Mouse (Mus musculus): ENCODE measurements at regions not wholly inside any gene's neighbourhood (a gene's known extent, or its start where the extent isn't known, plus 50 kb on each side); places are given as distances from the start of the nearest gene placed in this dataset.
A peak's percentile ranks its signal among the peaks of the same experiment; 100 is the strongest.

DNA sequence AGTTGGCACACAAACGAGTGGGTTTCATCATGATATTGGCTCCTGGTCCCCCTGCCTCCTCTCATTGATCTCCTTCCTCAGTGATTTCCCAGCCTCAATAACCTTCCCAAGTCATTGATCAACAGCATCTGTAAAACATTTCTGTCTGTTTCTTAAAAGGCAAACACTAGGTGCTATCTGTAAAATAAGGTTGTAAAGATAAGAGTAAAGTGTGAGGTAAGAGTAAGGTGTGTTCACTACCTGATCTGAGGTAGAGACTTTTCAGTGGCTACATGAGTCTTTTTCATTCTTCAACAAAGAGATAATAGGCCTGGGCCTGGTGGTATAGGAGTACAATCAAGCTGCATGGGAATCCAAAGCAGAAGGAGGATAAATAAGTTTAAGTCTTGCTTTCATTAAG, 55.7 kb downstream of the Plk2 start:
- no peak for DNase-seq

GRCm38 (mm10) chr13:110452009-110452525, 57.2 kb downstream of the Plk2 start:
- no peak for DNase-seq

DNA sequence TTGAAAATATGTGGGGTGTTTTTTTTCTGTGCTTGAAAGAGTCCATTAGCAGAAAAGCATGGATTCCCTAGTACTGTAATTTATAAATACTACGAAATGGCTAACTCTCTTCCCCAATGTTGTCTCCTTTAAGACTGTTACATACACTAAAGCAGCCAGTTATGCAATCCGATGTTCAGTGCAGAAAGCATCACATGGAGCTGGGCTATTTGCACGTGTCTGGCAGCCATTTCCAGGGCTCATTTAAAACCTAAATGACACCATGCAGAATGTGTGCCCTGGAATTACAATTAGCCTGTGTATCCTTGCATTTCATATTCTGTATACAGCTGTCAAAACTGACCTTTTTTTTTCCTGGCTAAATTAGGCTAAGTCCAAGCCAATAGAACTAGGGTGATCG, 60.2 kb downstream of the Plk2 start:
- peak in 1 of 2 experiments; percentile 17 for DNase-seq

DNA sequence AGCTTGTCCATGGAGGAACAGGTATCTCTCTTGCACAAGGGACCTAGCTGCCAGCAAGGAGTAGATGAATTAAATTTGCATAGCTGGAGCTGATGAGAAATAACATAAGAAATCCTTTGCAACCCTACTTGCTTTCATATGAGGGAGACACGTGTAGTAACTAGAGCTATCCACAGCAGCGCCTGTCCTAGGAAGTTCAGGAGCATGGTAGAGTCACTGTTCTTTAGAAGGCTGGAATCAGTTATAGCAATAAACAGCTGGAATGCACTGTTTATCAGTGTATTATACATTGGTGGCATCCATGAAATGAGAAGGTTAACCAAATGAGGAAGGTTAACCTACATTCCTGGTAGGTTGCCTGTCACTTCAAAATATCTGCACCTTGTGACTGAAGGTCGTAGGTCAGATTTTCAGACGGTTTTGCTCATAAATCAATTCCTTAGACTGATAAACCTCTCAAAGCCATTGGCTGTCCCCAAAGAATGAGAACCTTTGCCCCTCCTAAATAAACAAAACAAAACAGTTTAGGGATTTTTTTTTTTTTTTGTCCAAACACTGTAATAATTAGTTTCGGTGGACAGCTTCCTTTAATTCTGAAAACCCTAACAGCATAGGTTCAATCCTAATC, 60.8 kb downstream of the Plk2 start:
- DNase-seq: no peak

DNA sequence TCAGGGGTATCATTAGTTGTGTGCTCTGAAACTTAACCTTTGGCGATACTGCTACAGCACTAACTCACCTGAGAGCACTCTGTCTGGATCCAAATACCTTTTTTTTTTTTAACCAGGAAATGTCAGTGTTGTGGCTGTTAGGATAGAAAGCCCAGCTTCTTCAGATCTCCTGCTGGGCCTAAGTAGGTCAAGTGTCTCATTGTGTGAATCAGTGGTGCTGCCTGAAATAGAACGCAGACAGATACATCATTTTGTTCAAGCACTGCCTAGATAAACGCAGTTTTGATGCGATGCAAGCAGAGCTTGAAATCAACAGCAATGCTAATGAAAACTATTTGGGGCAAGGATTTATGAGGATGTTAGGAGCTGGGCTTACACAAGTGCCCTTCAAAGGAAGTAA, 63.9 kb downstream of the Plk2 start:
- DNase-seq: no peak

GRCm38 (mm10) chr13:110461581-110461980, 66.7 kb downstream of the Plk2 start:
- no peak for DNase-seq

DNA sequence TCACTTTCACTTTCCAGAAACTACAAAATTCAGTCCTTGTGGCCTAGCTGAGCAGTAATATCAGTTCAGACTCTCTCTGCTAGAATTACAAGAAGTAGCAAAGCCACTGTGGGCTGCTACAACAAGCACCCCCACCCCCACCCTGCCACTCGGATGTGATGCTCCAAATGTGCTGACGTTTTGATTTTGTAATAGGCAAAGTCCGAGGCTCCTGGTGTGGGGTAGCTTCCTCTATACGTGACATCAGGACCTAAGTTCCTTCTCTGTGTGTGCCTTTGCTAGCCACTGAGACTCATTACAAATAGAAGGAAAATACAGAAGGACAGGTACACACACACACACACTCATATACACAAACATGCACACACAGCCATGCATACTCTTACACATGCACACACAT, 76.7 kb downstream of the Plk2 start:
- DNase-seq: no peak

- no peak for DNase-seq
Observed at GRCm38 (mm10) chr13:110477709-110478108, 82.9 kb downstream of the Plk2 start.

DNA sequence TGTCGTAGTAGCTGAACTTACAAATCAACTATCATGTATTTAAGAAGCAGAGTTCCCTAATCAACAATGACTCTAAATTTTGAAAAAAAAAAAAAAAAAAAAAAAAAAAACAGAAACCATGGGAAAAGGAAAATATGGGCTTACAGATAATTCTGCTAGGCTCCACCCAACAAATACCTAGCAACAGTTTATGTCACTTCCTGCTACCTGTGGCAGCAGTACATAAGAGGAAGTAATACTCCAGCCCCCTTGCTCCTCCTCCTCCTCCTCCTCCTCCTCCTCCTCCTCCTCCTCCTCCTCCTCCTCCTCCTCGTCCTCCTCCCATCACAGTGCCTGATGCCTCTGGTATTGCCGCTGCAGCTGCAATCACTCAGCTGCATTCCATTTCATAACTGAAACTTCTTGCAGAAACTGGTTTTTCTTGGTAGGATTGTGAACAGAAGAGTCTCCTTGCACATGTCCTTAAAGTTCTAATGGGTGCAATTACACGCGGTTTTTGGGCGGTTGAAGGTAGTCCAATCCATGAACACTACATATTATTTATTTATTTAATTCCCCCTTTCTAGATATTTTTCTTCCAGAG, 89.6 kb downstream of the Plk2 start:
- no peak for DNase-seq

- DNase-seq: no peak
Observed at GRCm38 (mm10) chr13:110485515-110485914, 90.7 kb downstream of the Plk2 start.

DNA sequence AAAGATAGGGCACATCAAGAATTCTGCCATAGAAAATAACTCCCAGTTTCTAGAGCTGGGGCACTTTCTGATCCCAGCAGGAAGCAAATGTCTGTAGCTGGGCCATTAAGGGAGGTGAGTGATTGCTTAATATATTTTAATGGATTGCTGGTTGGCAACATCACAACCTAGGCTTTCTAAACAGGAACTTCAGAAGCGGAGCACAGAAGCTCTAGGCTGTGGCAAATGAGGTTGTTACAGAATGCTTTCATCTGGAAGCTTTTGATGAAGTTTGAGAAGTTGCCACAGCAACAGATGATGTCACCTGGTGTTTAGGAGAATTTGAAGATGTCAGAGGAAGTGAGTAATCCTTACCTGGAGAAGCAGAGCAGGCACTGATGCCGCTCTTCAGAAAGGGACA, 95.3 kb downstream of the Plk2 start:
- DNase-seq: no peak

DNA sequence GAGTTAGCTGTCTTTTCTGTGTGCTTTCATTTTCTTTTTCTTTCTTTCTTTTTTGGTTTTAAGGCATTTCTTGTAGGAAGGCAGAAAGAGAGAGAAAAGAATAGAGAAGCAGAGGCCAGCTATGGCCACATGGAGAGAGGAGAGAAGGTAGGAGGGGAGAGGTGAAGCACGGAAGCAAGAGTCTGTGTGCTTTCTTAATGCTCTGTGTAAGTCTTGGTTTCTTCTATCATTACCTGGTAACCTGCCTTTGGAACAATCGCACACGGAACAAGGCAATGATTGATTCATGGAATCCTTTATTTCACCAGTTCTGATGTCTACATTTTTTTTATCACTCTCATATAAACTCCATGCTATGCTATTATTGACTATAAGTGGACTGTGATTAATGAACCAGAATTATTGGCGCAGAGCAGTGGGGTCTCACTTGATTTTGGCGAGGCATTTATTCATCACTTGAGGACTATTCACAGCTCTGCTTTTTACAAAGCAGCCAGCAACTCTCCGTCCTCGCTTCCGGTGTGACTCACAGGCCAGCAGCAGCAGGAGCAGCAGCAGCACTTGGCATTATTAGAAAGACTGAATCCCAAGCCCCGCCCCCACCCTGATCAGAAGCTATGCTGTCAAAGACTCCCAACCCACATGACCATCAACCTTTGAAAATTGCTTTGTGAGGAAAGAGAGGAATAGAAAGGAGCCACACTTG, 97.6 kb downstream of the Plk2 start:
- no peak for DNase-seq

DNA sequence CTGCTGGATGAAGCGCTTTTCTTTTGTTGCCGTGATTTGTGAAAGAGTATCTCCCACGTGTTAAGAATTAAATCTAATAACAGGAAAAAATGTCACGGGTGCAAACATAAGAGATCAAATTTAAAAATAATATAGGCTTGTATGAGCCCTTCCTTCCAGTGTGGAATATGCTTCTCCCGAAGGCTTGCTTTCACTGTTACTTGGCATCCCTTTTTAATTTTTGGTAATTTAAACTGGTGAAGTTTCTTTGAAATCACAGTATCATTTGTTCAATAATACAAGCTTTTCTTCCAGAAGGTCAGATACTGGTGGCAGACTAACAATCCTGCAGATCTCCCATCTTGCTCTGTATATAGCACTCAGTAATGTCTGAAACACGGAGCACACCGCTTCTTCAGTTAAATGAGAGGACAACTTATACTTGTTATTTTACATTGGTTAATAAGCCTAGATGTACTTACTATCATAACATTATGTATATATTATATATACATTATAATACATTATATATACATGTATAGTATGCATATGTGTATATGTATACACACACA, 98.2 kb downstream of the Plk2 start:
- DNase-seq: no peak

DNA sequence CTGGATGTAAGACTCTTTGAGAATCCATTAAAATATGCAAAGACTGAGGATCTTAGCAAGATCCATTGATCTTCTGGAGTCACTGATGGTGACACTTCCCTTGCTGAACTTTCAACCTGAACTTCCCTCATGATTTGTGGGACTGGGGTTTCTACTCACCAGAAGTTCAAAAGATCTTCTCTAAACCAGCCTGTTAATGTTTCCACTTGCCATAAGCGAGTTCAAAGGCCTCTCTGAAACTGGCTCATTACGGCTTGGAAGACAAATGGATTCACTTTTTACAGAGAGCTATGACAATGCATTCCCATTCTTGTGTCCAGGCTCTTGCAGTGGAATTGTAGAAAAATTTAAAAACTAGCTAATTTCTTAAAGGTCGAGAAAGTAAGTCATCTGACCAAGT, 102.6 kb downstream of the Plk2 start:
- DNase-seq: peak; percentile 6 to 13

DNA sequence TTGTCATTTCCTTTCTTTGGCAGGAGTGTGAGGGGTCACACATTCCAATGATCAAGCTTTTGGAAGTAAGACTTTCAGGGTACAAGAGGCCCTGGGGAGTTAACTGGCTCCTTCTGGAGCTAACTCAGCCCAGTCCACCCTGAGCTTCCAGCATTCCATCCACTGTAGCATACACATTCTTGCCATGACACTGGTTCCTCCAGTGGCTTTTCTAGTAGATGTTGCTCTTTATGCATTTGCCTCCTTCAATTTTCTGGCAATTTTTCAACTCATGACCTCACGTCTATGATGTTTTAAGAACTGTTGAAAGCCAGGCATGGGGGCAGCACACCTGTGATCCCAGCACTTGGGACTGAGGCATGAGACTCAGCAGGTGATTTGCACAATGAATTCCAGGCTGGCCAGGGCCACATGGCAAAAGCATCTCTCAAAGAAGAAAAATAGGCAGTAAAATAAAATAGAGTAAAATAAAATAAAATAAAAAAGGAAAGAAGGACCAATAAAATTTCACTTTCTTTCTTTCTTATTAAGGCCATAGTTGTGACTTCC, 113.0 kb downstream of the Plk2 start:
- no peak for DNase-seq

- DNase-seq: no peak
Observed at GRCm38 (mm10) chr13:110517986-110518385, 123.1 kb downstream of the Plk2 start.

GRCm38 (mm10) chr13:110522974-110523373, 128.1 kb downstream of the Plk2 start:
- DNase-seq: no peak

GRCm38 (mm10) chr13:110527681-110528080, 132.8 kb downstream of the Plk2 start:
- DNase-seq: no peak

- DNase-seq: no peak
Observed at GRCm38 (mm10) chr13:110529624-110530023, 134.8 kb downstream of the Plk2 start.

DNA sequence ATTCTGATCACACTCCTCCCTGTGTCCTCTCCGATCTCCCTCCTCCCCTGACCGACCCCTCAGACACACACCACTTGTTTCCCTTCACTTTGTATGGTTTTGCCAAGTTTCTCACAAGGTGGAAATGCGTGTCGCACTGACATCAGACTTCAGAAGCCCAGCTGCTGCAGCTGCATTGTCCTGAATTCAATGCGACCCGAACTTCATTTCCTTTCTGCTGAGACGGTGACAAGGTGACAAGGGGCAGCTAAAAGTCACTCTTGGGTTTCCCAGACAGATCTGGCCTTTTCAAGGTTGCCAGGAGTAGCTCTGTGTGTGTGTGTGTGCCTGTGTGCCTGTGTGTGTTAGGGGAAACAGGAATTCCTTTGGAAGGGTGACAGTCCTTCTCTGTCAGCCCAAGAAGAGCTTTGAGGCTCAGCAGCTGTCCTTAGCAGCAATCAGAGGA, 139.5 kb downstream of the Plk2 start:
- DNase-seq: peak; percentile 51 to 65

DNA sequence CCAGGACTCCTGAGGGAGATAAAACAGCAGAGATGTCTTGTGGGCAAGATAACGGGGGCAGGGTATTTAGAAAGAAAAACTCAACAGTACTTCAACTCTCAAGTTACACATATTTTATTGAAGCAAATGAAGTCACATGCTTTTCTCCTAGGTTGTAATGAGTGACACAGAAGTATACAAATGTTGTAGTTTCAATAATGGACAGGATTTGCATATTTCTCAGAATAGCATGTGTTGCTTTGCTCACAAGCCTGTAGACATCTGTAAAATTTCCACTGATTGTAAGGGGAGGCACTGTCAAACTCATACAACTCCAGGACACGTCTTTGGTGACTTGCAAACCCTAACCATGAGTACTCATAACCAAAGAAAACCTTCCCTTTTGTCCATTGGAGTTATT, 140.9 kb downstream of the Plk2 start:
- no peak for DNase-seq

- DNase-seq: peak; percentile 50 to 61
Observed at GRCm38 (mm10) chr13:110537960-110538463, 143.2 kb downstream of the Plk2 start.

DNA sequence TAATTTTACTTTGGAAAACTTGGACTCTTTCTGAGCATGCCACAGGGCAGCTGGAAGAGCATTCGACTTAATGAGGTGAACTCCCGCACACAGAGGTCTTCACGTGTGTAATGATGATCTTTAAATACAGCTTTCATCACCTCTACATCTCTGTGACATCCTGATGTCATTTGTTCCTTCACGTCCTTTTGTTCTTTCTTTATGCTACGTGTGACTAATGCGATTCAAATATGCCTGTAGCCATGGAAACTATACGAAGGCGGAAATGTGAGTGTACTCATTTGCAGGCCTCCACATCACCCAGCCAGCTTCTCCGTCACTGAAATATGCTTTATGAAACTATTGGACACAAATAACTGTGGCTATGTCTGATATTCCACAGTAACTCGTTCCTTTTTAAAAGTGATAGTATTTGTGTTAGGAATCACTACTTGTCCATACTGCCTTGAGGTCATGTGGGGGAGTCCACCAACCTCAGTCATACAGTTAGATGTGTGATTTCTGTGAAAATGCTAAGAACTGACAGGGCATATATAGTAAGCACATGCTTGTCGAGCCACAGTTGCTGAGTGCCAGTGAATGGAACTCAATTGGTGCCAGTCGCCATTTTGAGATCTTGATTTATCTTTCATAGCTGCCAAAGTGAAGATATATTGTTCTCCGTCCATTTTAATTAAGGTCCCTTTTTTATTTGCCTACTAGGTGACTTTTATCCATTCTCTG, 145.9 kb downstream of the Plk2 start:
- DNase-seq: no peak
